Mouse (Mus musculus): Measurements from ENCODE around the gene Tes. TPM values are rescaled to one million over a fixed set of nuclear protein-coding genes. Genes with fewer than 3 reads are reported as not detected.
A peak's percentile ranks its signal among the peaks of the same experiment; 100 is the strongest.

The Tes gene
- polyA plus RNA-seq, 1 experiment from 2014 or later: 37.3 TPM

- no peak overlapping the region for H3K4me2 ChIP-seq
- no peaks in the 10 kb centered on the region for H3K36me3 ChIP-seq (ENCODE audit: control insufficient read depth, insufficient read depth, low read length)
- no peaks in the 10 kb centered on the region; the same call in 1 of the 2 replicates for H3K4me1 ChIP-seq (ENCODE audit: control insufficient read depth, insufficient read depth, low read length)
- H3K9ac ChIP-seq (ENCODE audit: low read length): no peak overlapping the region
- DNase-seq (ENCODE audit: low spot score, missing footprints) (no peak), ATAC-seq (ENCODE audit: low FRiP score) (no peak)
- H3K27me3 ChIP-seq (ENCODE audit: control insufficient read depth, insufficient read depth, low read length): no peaks in the 10 kb centered on the region
- no peak overlapping the region for H3K27ac ChIP-seq (ENCODE audit: low read depth, low read length)
- WGBS: 89% methylated on average over 5 of the region's 5 CpGs
- no peak overlapping the region for H3K4me3 ChIP-seq (ENCODE audit: low read depth, low read length)
- no peaks in the 10 kb centered on the region for H3K9me3 ChIP-seq (ENCODE audit: control insufficient read depth, low read length)
Measured at GRCm38 (mm10) chr6:17072338-17072737, 7.4 kb downstream of the Tes start.

- Histone ChIP-seq H3K4me1 (ENCODE audit: control insufficient read depth, insufficient read depth, low read length) (peaks cover 6% of the 10 kb centered on the region), H3K27me3 (ENCODE audit: control insufficient read depth, insufficient read depth, low read length) (no peaks in the 10 kb centered on the region), H3K27ac (ENCODE audit: low read depth, low read length) (no peak overlapping the region), H3K36me3 (ENCODE audit: control insufficient read depth, insufficient read depth, low read length) (no peaks in the 10 kb centered on the region), H3K4me2 (no peak overlapping the region), H3K9ac (ENCODE audit: low read length) (no peak overlapping the region), H3K4me3 (ENCODE audit: low read depth, low read length) (no peak overlapping the region), H3K9me3 (ENCODE audit: control insufficient read depth, low read length) (no peaks in the 10 kb centered on the region)
- ATAC-seq (ENCODE audit: low FRiP score): no peak
- no peak for DNase-seq (ENCODE audit: low spot score, missing footprints)
- WGBS: 89% methylated on average over 7 of the region's 7 CpGs
Measured at GRCm38 (mm10) chr6:17072763-17073484, 8.0 kb downstream of the Tes start.

GRCm38 (mm10) chr6:17077270-17077669, 12.3 kb downstream of the Tes start:
- DNase-seq (ENCODE audit: low spot score, missing footprints) (peak; percentile 84), ATAC-seq (ENCODE audit: low FRiP score) (no peak)
- no peaks in the 10 kb centered on the region for H3K9me3 ChIP-seq (ENCODE audit: control insufficient read depth, low read length)
- H3K9ac ChIP-seq (ENCODE audit: low read length): no peak overlapping the region
- WGBS: 65% methylated on average over 9 of the region's 9 CpGs
- no peaks in the 10 kb centered on the region for H3K36me3 ChIP-seq (ENCODE audit: control insufficient read depth, insufficient read depth, low read length)
- H3K4me2 ChIP-seq: no peak overlapping the region
- H3K27me3 ChIP-seq (ENCODE audit: control insufficient read depth, insufficient read depth, low read length): no peaks in the 10 kb centered on the region
- no peak overlapping the region for H3K27ac ChIP-seq (ENCODE audit: low read depth, low read length)
- H3K4me3 ChIP-seq (ENCODE audit: low read depth, low read length): no peak overlapping the region
- H3K4me1 ChIP-seq (ENCODE audit: control insufficient read depth, insufficient read depth, low read length): peaks cover 7% of the 10 kb centered on the region

GRCm38 (mm10) chr6:17077720-17078119, 12.8 kb downstream of the Tes start:
- DNase-seq (ENCODE audit: low spot score, missing footprints): no peak
- no peak overlapping the region for H3K27ac ChIP-seq (ENCODE audit: low read depth, low read length)

GRCm38 (mm10) chr6:17079304-17079703, 14.4 kb downstream of the Tes start:
- peaks cover 7% of the 10 kb centered on the region for H3K4me1 ChIP-seq (ENCODE audit: control insufficient read depth, insufficient read depth, low read length)
- no peak overlapping the region for H3K27ac ChIP-seq (ENCODE audit: low read depth, low read length)
- WGBS: 59% methylated on average over 5 of the region's 5 CpGs
- DNase-seq (ENCODE audit: low spot score, missing footprints): no peak
- no peaks in the 10 kb centered on the region for H3K9me3 ChIP-seq (ENCODE audit: control insufficient read depth, low read length)
- H3K4me2 ChIP-seq: no peak overlapping the region
- no peaks in the 10 kb centered on the region for H3K27me3 ChIP-seq (ENCODE audit: control insufficient read depth, insufficient read depth, low read length)
- no peak overlapping the region for H3K9ac ChIP-seq (ENCODE audit: low read length)
- H3K4me3 ChIP-seq (ENCODE audit: low read depth, low read length): no peak overlapping the region
- H3K36me3 ChIP-seq (ENCODE audit: control insufficient read depth, insufficient read depth, low read length): no peaks in the 10 kb centered on the region
- no peak for ATAC-seq (ENCODE audit: low FRiP score)

More at GRCm38 (mm10) chr6:17077720-17078119, 12.8 kb downstream of the Tes start:
- no peaks in the 10 kb centered on the region for H3K9me3 ChIP-seq (ENCODE audit: control insufficient read depth, low read length)
- H3K36me3 ChIP-seq (ENCODE audit: control insufficient read depth, insufficient read depth, low read length): no peaks in the 10 kb centered on the region
- 10% methylated on average over 3 of the region's 3 CpGs for WGBS
- H3K4me1 ChIP-seq (ENCODE audit: control insufficient read depth, insufficient read depth, low read length): peaks cover 7% of the 10 kb centered on the region
- H3K4me3 ChIP-seq (ENCODE audit: low read depth, low read length): no peak overlapping the region
- H3K4me2 ChIP-seq: no peak overlapping the region
- no peak overlapping the region for H3K9ac ChIP-seq (ENCODE audit: low read length)
- no peaks in the 10 kb centered on the region for H3K27me3 ChIP-seq (ENCODE audit: control insufficient read depth, insufficient read depth, low read length)
- 0 out of 2 replicates have a peak, but pooled peaks have one; percentile 30 for ATAC-seq (ENCODE audit: low FRiP score)

- no peaks in the 10 kb centered on the region for H3K9me3 ChIP-seq (ENCODE audit: control insufficient read depth, low read length)
- WGBS: 74% methylated on average over 5 of the region's 5 CpGs
- H3K9ac ChIP-seq (ENCODE audit: low read length): no peak overlapping the region
- ATAC-seq (ENCODE audit: low FRiP score) (no peak), DNase-seq (ENCODE audit: low spot score, missing footprints) (no peak)
- H3K27ac ChIP-seq (ENCODE audit: low read depth, low read length): no peak overlapping the region
- H3K27me3 ChIP-seq (ENCODE audit: control insufficient read depth, insufficient read depth, low read length): no peaks in the 10 kb centered on the region
- H3K36me3 ChIP-seq (ENCODE audit: control insufficient read depth, insufficient read depth, low read length): no peaks in the 10 kb centered on the region
- peaks cover 7% of the 10 kb centered on the region for H3K4me1 ChIP-seq (ENCODE audit: control insufficient read depth, insufficient read depth, low read length)
- no peak overlapping the region for H3K4me3 ChIP-seq (ENCODE audit: low read depth, low read length)
- H3K4me2 ChIP-seq: no peak overlapping the region
Measured at GRCm38 (mm10) chr6:17079826-17080225, 14.9 kb downstream of the Tes start.

GRCm38 (mm10) chr6:17082238-17082637, 17.3 kb downstream of the Tes start:
- Histone ChIP-seq H3K4me3 (ENCODE audit: low read depth, low read length) (no peak overlapping the region), H3K27me3 (ENCODE audit: control insufficient read depth, insufficient read depth, low read length) (no peaks in the 10 kb centered on the region), H3K9ac (ENCODE audit: low read length) (no peak overlapping the region), H3K4me1 (ENCODE audit: control insufficient read depth, insufficient read depth, low read length) (peaks cover 7% of the 10 kb centered on the region), H3K4me2 (no peak overlapping the region), H3K9me3 (ENCODE audit: control insufficient read depth, low read length) (no peaks in the 10 kb centered on the region), H3K27ac (ENCODE audit: low read depth, low read length) (no peak overlapping the region), H3K36me3 (ENCODE audit: control insufficient read depth, insufficient read depth, low read length) (no peaks in the 10 kb centered on the region)
- WGBS: 77% methylated on average over 4 of the region's 4 CpGs
- ATAC-seq (ENCODE audit: low FRiP score): no peak
- DNase-seq (ENCODE audit: low spot score, missing footprints): no peak

GRCm38 (mm10) chr6:17082800-17083199, 17.9 kb downstream of the Tes start:
- Histone ChIP-seq H3K27me3 (ENCODE audit: control insufficient read depth, insufficient read depth, low read length) (no peaks in the 10 kb centered on the region), H3K4me3 (ENCODE audit: low read depth, low read length) (no peak overlapping the region), H3K36me3 (ENCODE audit: control insufficient read depth, insufficient read depth, low read length) (no peaks in the 10 kb centered on the region), H3K9ac (ENCODE audit: low read length) (no peak overlapping the region), H3K9me3 (ENCODE audit: control insufficient read depth, low read length) (no peaks in the 10 kb centered on the region), H3K27ac (ENCODE audit: low read depth, low read length) (no peak overlapping the region), H3K4me1 (ENCODE audit: control insufficient read depth, insufficient read depth, low read length) (peaks cover 2% of the 10 kb centered on the region), H3K4me2 (no peak overlapping the region)
- ATAC-seq (ENCODE audit: low FRiP score) (no peak), DNase-seq (ENCODE audit: low spot score, missing footprints) (no peak)
- WGBS: 84% methylated on average over 5 of the region's 5 CpGs

GRCm38 (mm10) chr6:17087485-17087884, 22.5 kb downstream of the Tes start:
- Histone ChIP-seq H3K27me3 (ENCODE audit: control insufficient read depth, insufficient read depth, low read length) (no peaks in the 10 kb centered on the region), H3K27ac (ENCODE audit: low read depth, low read length) (no peak overlapping the region), H3K4me3 (ENCODE audit: low read depth, low read length) (no peak overlapping the region), H3K4me2 (no peak overlapping the region), H3K9ac (ENCODE audit: low read length) (no peak overlapping the region), H3K4me1 (ENCODE audit: control insufficient read depth, insufficient read depth, low read length) (no peaks in the 10 kb centered on the region), H3K36me3 (ENCODE audit: control insufficient read depth, insufficient read depth, low read length) (no peaks in the 10 kb centered on the region), H3K9me3 (ENCODE audit: control insufficient read depth, low read length) (no peaks in the 10 kb centered on the region)
- ATAC-seq (ENCODE audit: low FRiP score): 0 out of 2 replicates have a peak, but pooled peaks have one; percentile 19
- 63% methylated on average over 6 of the region's 6 CpGs for WGBS
- DNase-seq (ENCODE audit: low spot score, missing footprints): peak; percentile 98

All from midbrain, embryonic 11.5 days (tissue).